Mouse (Mus musculus) stomach, postnatal 0 days (tissue): ENCODE measurements around the gene Rcor2. TPM values are rescaled to one million over a fixed set of nuclear protein-coding genes. Genes with fewer than 3 reads are reported as not detected.
A peak's percentile ranks its signal among the peaks of the same experiment; 100 is the strongest.

Source experiments
- ATAC-seq: fragments of 200-750 bp; cut with Nextera tagmentation; 2 replicates; pipeline ENCODE4 v1.8.0; 2017; ENCODE audit not compliant: low FRiP score, low TSS enrichment
- DNase-seq: peaks from one replicate; pipeline ENCODE4 v3.0.0-alpha.2; 2016; ENCODE audit warnings: low spot score
- H3K27ac ChIP-seq: fragments of 300-500 bp; sonication (generic); replicated peaks from 2 replicates; pipeline ENCODE4 v1.5.1; 2014; ENCODE audit warnings: mild to moderate bottlenecking, control low read depth
- H3K27me3 ChIP-seq: fragments of 300-500 bp; sonication (generic); 2 replicates; pipeline ENCODE4 v1.6.1; 2014; ENCODE audit warnings: low read length; ENCODE audit not compliant: control insufficient read depth, insufficient read depth
- H3K36me3 ChIP-seq: fragments of 300-500 bp; sonication (generic); 2 replicates; pipeline ENCODE4 v1.6.1; 2014; ENCODE audit warnings: low read length, mixed read lengths; ENCODE audit not compliant: control insufficient read depth, insufficient read depth
- H3K4me1 ChIP-seq: fragments of 300-500 bp; sonication (generic); replicated peaks from 2 replicates; pipeline ENCODE4 v1.6.1; 2014; ENCODE audit warnings: antibody characterized with exemption; ENCODE audit not compliant: control insufficient read depth, insufficient read depth
- H3K4me2 ChIP-seq: fragments of 300-500 bp; sonication (generic); replicated peaks from 2 replicates; pipeline ENCODE4 v1.6.1; 2014; ENCODE audit warnings: low read depth, mild to moderate bottlenecking, control low read depth, moderate library complexity
- H3K4me3 ChIP-seq: fragments of 300-500 bp; sonication (generic); 2 replicates; pipeline ENCODE4 v1.5.1; 2014; ENCODE audit warnings: low read depth, low read length, control low read depth
- H3K9ac ChIP-seq: fragments of 300-500 bp; sonication (generic); 2 replicates; pipeline ENCODE4 v1.6.1; 2014; ENCODE audit warnings: mild to moderate bottlenecking, low read length, control low read depth, mixed read lengths
- H3K9me3 ChIP-seq: fragments of 300-500 bp; sonication (generic); 2 replicates; pipeline ENCODE4 v1.6.1; 2016; ENCODE audit warnings: low read length; ENCODE audit not compliant: control insufficient read depth
- CTCF ChIP-seq: IDR thresholded peaks from 2 replicates; pipeline ENCODE4 v1.5.1; 2016; ENCODE audit warnings: antibody characterized with exemption, low read depth, mild to moderate bottlenecking, moderate library complexity
- EP300 ChIP-seq: optimal IDR thresholded peaks from 2 replicates; pipeline ENCODE3; 2016; ENCODE audit warnings: antibody characterized with exemption
- WGBS: fragments of 180-500 bp; shearing (Covaris S2); extraction: QIAGEN DNeasy Blood & Tissue Kit; methylation state at CpG from one replicate; pipeline ENCODE4 v1.1.7; 2014; 5-methylcytosine and 5-hydroxymethylcytosine counted together
- polyA plus RNA-seq: library from polyadenylated mRNA; unstranded; fragments of >200 nt; fragmentation: Nextera tagmentation; extraction: Ambion mirVana; gene quantifications from 2 replicates; pipeline ENCODE4 v1.2.1, GENCODE M21; 2015

Rcor2 gene
- polyA plus RNA-seq, 1 experiment from 2014 or later = 2.4 TPM

- Histone ChIP-seq H3K9me3 (no peaks in the 10 kb centered on the region), H3K9ac (no peak overlapping the region), H3K27ac (0 out of 2 replicates have a peak overlapping the region, but pooled peaks have one; percentile 18), H3K36me3 (peaks cover 23% of the 10 kb centered on the region), H3K4me3 (no peak overlapping the region), H3K4me2 (no peak overlapping the region), H3K4me1 (no peaks in the 10 kb centered on the region; the same call in 1 of the 2 replicates), H3K27me3 (no peaks in the 10 kb centered on the region)
- ATAC-seq = no peak
- TF ChIP-seq EP300 (no peak), CTCF (no peak)
- no peak for DNase-seq
- 26% methylated on average over 7 of the region's 7 CpGs for WGBS
These were observed 8.1 kb downstream of the Rcor2 start for GRCm38 (mm10) chr19:7275131-7275789.

- peak overlapping the region; percentile 45 for H3K27ac ChIP-seq
These were observed 9.0 kb downstream of the Rcor2 start for GRCm38 (mm10) chr19:7276053-7276659.

GRCm38 (mm10) chr19:7276796-7277195 is 9.7 kb downstream of the Rcor2 start:
- Histone ChIP-seq H3K9ac (no peak overlapping the region), H3K27ac (no peak overlapping the region), H3K4me2 (no peak overlapping the region), H3K4me3 (no peak overlapping the region), H3K27me3 (no peaks in the 10 kb centered on the region), H3K9me3 (no peaks in the 10 kb centered on the region), H3K36me3 (peaks cover 31% of the 10 kb centered on the region), H3K4me1 (no peaks in the 10 kb centered on the region; the same call in 1 of the 2 replicates)
- no peak for ATAC-seq
- 65% methylated on average over 7 of the region's 7 CpGs for WGBS
- no peak for DNase-seq
- TF ChIP-seq CTCF = no peak
- TF ChIP-seq EP300 = no peak

More at GRCm38 (mm10) chr19:7276053-7276659, 9.0 kb downstream of the Rcor2 start:
- Histone ChIP-seq H3K27me3 (no peaks in the 10 kb centered on the region), H3K9me3 (no peaks in the 10 kb centered on the region), H3K36me3 (peaks cover 29% of the 10 kb centered on the region), H3K9ac (no peak overlapping the region; the same call in 1 of the 2 replicates), H3K4me3 (no peak overlapping the region), H3K4me2 (no peak overlapping the region), H3K4me1 (no peaks in the 10 kb centered on the region; the same call in 1 of the 2 replicates)
- DNase-seq = no peak
- ATAC-seq = no peak
- WGBS = 44% methylated on average over 7 of the region's 7 CpGs
- TF ChIP-seq EP300 = no peak
- no peak for TF ChIP-seq CTCF

- no peak for TF ChIP-seq CTCF
- no peak for TF ChIP-seq EP300
- Histone ChIP-seq H3K4me2 (no peak overlapping the region), H3K4me3 (no peak overlapping the region), H3K9me3 (no peaks in the 10 kb centered on the region), H3K27ac (no peak overlapping the region), H3K9ac (no peak overlapping the region), H3K36me3 (peaks cover 46% of the 10 kb centered on the region), H3K4me1 (no peaks in the 10 kb centered on the region; the same call in 1 of the 2 replicates), H3K27me3 (no peaks in the 10 kb centered on the region)
- WGBS = 72% methylated on average over 6 of the region's 6 CpGs
- ATAC-seq (no peak), DNase-seq (no peak)
These were observed 11.2 kb downstream of the Rcor2 start for GRCm38 (mm10) chr19:7278200-7278906.

- no peak overlapping the region for H3K27ac ChIP-seq
- TF ChIP-seq EP300 (no peak), CTCF (peak; percentile 76)
- DNase-seq (peak; percentile 58), ATAC-seq (peak; percentile 47)
- H3K9ac ChIP-seq = no peak overlapping the region
- no peak overlapping the region for H3K4me2 ChIP-seq
- no peaks in the 10 kb centered on the region for H3K9me3 ChIP-seq
- H3K4me3 ChIP-seq = no peak overlapping the region
- H3K36me3 ChIP-seq = peaks cover 51% of the 10 kb centered on the region
- WGBS = 21% methylated on average over 6 of the region's 6 CpGs
- no peaks in the 10 kb centered on the region; the same call in 1 of the 2 replicates for H3K4me1 ChIP-seq
- no peaks in the 10 kb centered on the region for H3K27me3 ChIP-seq
These were observed 12.0 kb downstream of the Rcor2 start for GRCm38 (mm10) chr19:7279114-7279513.
